Mouse (Mus musculus) spleen, adult 10 weeks (tissue): ENCODE data around the gene Ap1g2. TPM values are rescaled to one million over a fixed set of nuclear protein-coding genes. Genes with fewer than 3 reads are reported as not detected.

Experiments used
- polyA plus RNA-seq: library from polyadenylated mRNA; stranded (reverse); fragments of 350-450 nt; fragmentation: Illumina TruSeq; extraction: RNeasy Lipid Tissue Mini Kit (QIAGEN cat#74804); gene quantifications from one replicate; pipeline ENCODE4 v1.2.3, GENCODE M21; 2015; ENCODE audit warnings: low replicate concordance; ENCODE audit not compliant: insufficient read depth

Gene Ap1g2
- 75.5 TPM for polyA plus RNA-seq

GRCm38 (mm10) chr14:55105836-55106809, at the start of gene Ap1g2:
Gene Ap1g2 (minus strand): TSS chr14:55106593.

DNA sequence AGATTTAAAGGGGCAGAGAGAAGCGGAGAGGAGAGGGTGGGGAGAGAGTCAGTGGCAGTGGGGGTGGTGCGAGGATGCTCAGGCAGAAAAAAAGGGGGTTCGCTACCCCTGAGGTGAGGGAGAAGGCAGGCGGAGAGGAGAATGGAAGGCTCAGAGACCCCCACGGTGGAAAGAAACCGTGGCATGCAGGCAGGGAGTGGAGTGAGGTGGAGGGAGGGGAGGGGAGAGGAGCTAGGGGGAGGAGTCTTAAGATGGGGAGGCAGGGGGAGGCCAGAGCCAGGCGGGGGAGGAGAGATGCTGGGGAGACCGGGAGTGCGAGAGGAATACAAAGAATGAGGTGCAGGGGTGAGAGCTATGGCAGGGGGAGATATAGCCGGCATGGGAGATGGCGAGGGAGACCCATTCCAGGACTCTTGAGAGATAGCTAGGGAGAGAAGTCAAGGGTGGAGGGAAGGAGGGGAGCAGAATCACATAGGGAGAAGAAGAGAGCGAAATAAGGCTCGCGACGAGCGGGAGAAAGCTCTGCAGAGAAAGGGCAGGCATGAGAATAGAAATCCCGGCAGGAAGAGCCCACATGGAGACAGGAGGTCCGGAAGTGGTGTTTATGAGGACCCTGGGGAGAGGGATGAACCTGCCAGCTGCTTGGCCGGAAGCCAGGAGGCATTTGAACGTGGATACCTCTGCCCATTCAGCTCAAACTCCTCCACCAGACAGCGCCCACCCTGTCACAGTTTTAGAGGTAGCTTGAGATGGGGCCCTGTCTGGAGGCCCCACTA, 10.2 kb upstream of the Ap1g2 start, which contains the start of gene Jph4:
TSS of gene Jph4 (minus strand) at position 511 of the 776 bp plus-strand sequence.

GRCm38 (mm10) chr14:55094704-55095231, 11.6 kb downstream of the Ap1g2 start, which contains the start of gene Thtpa:
Gene Thtpa (plus strand): TSS chr14:55094784.

DNA sequence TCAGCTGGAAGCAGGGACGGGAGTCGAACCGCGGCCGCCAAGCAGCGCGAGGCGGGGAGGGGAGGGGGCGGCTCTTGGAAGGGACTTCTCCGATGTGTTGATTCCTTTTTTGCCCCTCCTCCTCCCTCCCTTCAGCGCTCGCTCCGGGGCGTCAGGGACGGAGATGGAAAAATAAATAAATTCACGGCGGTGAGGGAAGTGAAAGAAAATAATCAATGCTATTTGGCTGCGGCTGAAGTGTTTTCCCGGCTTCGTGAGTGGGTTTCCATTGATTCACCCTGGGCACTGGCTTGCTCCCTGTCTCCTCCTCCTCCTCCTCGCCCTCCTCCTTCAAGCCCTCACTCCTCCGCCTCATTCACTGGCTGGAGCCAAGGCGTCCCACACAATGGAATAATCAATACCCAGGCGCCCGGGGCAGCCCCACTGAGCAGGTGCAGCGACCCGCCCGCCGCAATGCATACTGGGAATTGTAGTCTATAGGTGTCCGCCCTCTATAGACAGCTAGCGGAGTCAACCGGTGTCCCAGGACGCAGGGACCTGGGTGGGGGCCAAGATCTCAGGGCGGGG, 14.3 kb downstream of the Ap1g2 start, which contains the start of gene Zfhx2:
TSS of gene Zfhx2 (minus strand) at position 314 of the 567 bp plus-strand sequence.

Other genes with a start within 250 kb of the Ap1g2 start
- 5.4 TPM for gene Homez, start 235.6 kb downstream of the Ap1g2 start, polyA plus RNA-seq
- 10.9 TPM for gene Ppp1r3e, start 229.0 kb downstream of the Ap1g2 start, polyA plus RNA-seq
- 16.2 TPM for gene Bcl2l2, start 223.2 kb downstream of the Ap1g2 start, polyA plus RNA-seq
- gene Gm20521, start 223.2 kb downstream of the Ap1g2 start, polyA plus RNA-seq = not detected
- gene Pabpn1, start 214.1 kb downstream of the Ap1g2 start, polyA plus RNA-seq = 254 TPM
- gene Slc22a17, start 193.5 kb downstream of the Ap1g2 start, polyA plus RNA-seq = 2.9 TPM
- 0.65 TPM for gene Efs, start 180.5 kb downstream of the Ap1g2 start, polyA plus RNA-seq
- gene Il25, start 173.9 kb downstream of the Ap1g2 start, polyA plus RNA-seq = not detected
- not detected for gene Cmtm5, start 170.3 kb downstream of the Ap1g2 start, polyA plus RNA-seq
- gene Myh6, start 139.7 kb downstream of the Ap1g2 start, polyA plus RNA-seq = not detected
- not detected for gene Gm17428, start 129.7 kb downstream of the Ap1g2 start, polyA plus RNA-seq
- not detected for gene Myh7, start 112.0 kb downstream of the Ap1g2 start, polyA plus RNA-seq
- gene Ngdn, start 91.1 kb downstream of the Ap1g2 start, polyA plus RNA-seq = 57.4 TPM
- 2.8 TPM for gene Zfhx2, start 14.3 kb downstream of the Ap1g2 start, polyA plus RNA-seq
- 10.9 TPM for gene Thtpa, start 11.8 kb downstream of the Ap1g2 start, polyA plus RNA-seq
- 0.19 TPM for gene Jph4, start 10.3 kb upstream of the Ap1g2 start, polyA plus RNA-seq
- gene Dhrs2, start 115.4 kb upstream of the Ap1g2 start, polyA plus RNA-seq = not detected